Mouse (Mus musculus) Patski (cell line): ENCODE measurements around the gene Lpcat3. TPM values are rescaled to one million over a fixed set of nuclear protein-coding genes. Genes with fewer than 3 reads are reported as not detected.

Experiments
- ATAC-seq: fragments of 100-300 bp; one replicate; pipeline ENCODE4 v1.8.0; 2021
- CTCF ChIA-PET: fragments of 350-600 bp; sonication (Branson Sonifier 250); formaldehyde crosslinking; loops from one replicate; lab custom pipeline; 2022; ENCODE audit warnings: inconsistent platforms; lab: Charles Lee
- POLR2A ChIA-PET: fragments of 350-600 bp; sonication (Branson Sonifier 250); formaldehyde crosslinking; loops from one replicate; lab custom pipeline; 2022; ENCODE audit warnings: antibody characterized with exemption, inconsistent platforms; lab: Charles Lee
- DNase-seq: peaks from one replicate; pipeline ENCODE4 v3.0.0-alpha.2; 2011; ENCODE audit warnings: low read depth, low spot score
- H3K27me3 ChIP-seq: fragments of 371-371 bp; one replicate; pipeline ENCODE4 v1.5.1; 2021
- CTCF ChIP-seq: fragments of 100-300 bp; IDR thresholded peaks from one replicate; pipeline ENCODE4 v1.5.1; 2021
- in situ Hi-C: fragments of 300-500 bp; cut with MboI; formaldehyde crosslinking; loops from 3 replicates; pipeline ENCODE4 v1.11.1; 2018; ENCODE audit warnings: low pct_unique_long_range_greater_than_20kb, mixed read lengths
- polyA plus RNA-seq: library from polyadenylated mRNA; unstranded; gene quantifications from one replicate; pipeline ENCODE4 v1.2.3, GENCODE M21; 2021

Gene Lpcat3
- polyA plus RNA-seq, 1 experiment from 2014 or later, result 107 TPM

DNA sequence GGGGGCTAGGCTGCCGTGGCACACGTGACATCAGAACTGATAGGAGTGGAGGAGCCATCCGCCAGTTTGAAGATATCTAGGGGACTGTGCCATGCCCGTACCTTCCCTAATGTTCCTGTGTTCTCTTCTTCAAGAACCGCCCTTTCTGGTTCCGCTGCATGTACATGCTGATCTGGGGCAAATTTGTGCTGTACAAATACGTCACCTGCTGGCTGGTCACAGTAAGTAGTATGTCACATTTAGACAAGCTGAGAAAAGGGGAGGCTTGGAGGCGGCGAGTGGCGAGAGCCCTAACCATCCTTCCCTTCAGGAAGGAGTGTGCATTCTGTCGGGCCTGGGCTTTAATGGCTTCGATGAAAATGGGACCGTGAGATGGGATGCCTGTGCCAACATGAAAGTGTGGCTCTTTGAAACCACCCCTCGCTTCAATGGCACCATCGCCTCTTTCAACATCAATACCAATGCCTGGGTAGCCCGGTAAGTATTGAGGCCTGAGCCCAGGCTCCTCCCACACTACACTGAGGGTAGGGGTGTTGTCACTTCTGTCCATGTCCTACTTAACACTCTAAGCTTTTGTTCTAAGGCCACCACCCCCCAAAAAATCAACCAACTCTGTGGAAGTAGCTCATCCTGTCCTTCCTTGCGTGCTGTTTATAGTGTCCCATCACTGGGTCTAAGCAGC, 39.4 kb downstream of the Lpcat3 start:
- no peak for ATAC-seq
- ChIA-PET CTCF (interaction anchor here (0.8 to 4.7 kb wide), 17 partner anchors 9 to 68 kb away, joined by 3 to 32 read pairs (median 4); partner anchors contain the start of genes Emg1, Grcc10, Lpcat3 and Phb2), POLR2A (interaction anchor here (1.1 to 3.0 kb wide), 5 partner anchors 9 to 40 kb away, joined by 3 to 14 read pairs (median 3); partner anchors contain the start of genes Emg1, Lpcat3 and Phb2)
- no peak for DNase-seq
- in situ Hi-C loops, result no loop called here
- TF ChIP-seq CTCF, result no peak
- H3K27me3 ChIP-seq, result no peaks in the 10 kb centered on the region

DNA sequence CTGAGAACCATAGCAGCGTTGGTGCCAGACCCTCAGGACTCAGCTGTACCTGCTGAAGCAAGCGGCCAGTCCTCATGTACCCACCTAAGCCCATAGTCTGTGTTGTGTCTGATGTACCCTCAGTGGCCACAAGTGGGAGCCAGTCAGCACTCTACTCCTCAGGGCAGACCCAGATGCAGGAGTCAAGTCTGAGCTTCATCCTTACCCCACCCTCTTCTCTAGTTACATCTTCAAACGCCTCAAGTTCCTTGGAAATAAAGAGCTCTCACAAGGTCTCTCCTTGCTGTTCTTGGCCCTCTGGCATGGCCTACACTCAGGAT, 39.9 kb downstream of the Lpcat3 start:
- ChIA-PET POLR2A (interaction anchor here (1.1 to 3.0 kb wide), 4 partner anchors 9 to 40 kb away, joined by 3 to 14 read pairs (median 3); partner anchors contain the start of genes Emg1, Lpcat3 and Phb2), CTCF (interaction anchor here (0.6 to 4.7 kb wide), 18 partner anchors 9 to 218 kb away, joined by 3 to 32 read pairs (median 4); partner anchors contain the start of genes Emg1, Grcc10, Lpcat3 and Phb2)
- in situ Hi-C loops, result no loop called here
- H3K27me3 ChIP-seq, result no peaks in the 10 kb centered on the region
- ATAC-seq (no peak), DNase-seq (no peak)
- no peak for TF ChIP-seq CTCF

DNA sequence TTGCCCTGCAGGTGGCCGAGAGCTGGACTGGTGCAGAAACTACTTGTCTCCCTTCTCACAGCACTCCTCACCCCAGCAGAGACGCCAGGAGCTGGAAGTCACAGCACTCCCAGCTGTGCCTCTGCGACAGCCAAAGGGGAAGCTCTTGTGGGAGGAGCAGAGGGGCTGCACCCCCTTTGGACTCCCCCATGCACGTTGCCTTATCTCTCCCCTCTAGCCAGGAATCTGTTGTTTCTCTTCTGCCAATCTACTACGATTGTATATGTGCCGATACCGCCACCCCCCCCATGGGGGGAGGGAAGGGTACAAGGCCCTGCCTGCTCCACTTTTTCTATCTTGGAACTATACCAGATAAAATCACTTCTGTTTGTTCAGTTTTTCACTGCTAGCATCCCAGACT, 41.0 kb downstream of the Lpcat3 start:
- no peak for TF ChIP-seq CTCF

DNA sequence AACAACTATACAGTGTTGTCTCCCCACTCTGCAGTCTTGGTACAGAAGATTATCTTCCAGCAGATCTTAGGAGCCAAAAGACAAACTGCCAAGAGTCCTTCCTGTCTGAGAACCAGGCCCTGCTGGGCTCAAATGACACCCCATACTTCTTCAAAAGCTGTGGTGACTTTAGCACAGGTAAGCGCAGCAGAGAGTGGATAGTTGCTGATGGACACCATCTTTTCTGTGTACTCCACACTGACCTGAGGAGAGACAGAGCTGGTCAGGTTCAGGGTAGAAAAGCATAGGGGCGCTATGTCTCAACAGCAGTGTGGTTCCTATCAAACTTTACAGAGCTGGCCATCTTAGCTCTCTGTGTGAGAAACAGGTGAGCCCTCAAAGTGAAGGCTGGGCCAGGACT, 41.6 kb downstream of the Lpcat3 start:
- ChIA-PET CTCF (interaction anchor here (0.6 to 4.5 kb wide), 4 partner anchors 11 to 37 kb away, joined by 3 to 32 read pairs (median 4); no protein-coding TSS in a partner anchor), POLR2A (interaction anchor here (0.9 kb wide), 1 partner anchor 54 kb away, joined by 3 read pairs; no protein-coding TSS in a partner anchor)
- TF ChIP-seq CTCF, result no peak
- in situ Hi-C loops, result no loop called here
- H3K27me3 ChIP-seq, result no peaks in the 10 kb centered on the region
- ATAC-seq (no peak), DNase-seq (no peak)

More for the DNA sequence above, 41.0 kb downstream of the Lpcat3 start:
- H3K27me3 ChIP-seq, result no peaks in the 10 kb centered on the region
- DNase-seq (no peak), ATAC-seq (no peak)
- in situ Hi-C loops, result no loop called here
- ChIA-PET CTCF (interaction anchor here (1.5 to 4.7 kb wide), 5 partner anchors 10 to 63 kb away, joined by 6 to 32 read pairs (median 9); partner anchors contain the start of gene Lpcat3), POLR2A (interaction anchor here (0.9 to 3.0 kb wide), 2 partner anchors 41 to 54 kb away, joined by 3 to 14 read pairs; partner anchors contain the start of gene Lpcat3)

DNA sequence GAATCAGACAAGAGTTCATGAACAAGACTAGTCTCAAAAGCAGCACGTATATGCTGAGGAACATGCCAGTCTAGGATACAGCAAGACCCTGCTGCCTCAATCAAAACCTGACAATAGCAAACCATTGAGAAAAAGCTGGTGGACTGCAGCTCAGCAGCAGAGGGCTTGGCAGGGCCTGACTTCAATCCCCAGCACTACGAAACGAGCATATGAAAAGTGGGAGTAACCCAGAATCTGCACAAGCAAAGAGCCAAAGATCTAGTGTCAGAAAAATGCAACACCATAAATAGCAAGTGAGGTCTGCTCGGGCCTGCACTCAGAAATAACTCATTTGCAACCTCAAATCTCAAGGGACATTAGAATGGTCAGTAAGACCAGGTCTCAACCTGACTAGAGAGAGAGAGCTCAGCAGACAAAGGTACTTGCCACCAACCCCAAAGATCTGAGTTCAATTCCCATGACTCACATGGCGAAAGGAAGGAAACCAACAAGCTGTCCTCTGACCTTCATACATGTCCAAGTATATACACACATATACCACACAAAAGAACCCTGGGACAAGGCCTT, 43.3 kb downstream of the Lpcat3 start:
- ChIA-PET POLR2A (interaction anchor here (0.5 to 1.2 kb wide), 2 partner anchors 23 to 54 kb away, joined by 3 read pairs; no protein-coding TSS in a partner anchor), CTCF (interaction anchor here (0.8 to 1.4 kb wide), 7 partner anchors 9 to 65 kb away, joined by 3 to 4 read pairs (median 4); no protein-coding TSS in a partner anchor)
- ATAC-seq (no peak), DNase-seq (no peak)
- TF ChIP-seq CTCF, result no peak
- H3K27me3 ChIP-seq, result no peaks in the 10 kb centered on the region
- in situ Hi-C loops, result no loop called here

DNA sequence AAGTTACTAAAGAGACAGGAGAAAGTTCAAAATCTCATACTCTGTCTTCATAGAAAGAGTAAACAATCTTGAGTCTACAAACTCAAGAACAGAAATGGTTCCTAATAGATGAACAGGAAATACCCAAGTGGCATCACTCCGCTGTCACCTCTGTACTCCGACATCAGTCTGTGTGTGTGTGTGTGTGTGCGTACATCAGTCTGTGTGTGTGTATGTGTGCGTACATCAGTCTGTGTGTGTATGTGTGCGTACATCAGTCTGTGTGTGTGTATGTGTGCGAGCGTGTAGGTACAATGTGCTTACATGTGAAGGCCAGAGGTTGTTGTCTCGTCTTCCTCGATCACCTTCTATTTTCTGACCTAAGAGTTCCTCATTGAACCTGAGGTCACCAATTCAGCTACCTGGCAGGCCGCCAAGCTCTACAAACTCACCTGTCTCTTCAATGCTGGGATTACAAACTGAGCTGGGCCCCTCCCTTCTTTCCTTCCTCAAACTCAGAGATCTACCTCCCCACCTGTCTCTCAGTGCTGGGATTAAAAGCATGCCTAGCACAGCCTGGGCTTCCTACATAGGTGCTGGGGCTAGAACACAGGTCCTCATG, 45.6 kb downstream of the Lpcat3 start:
- in situ Hi-C loops, result no loop called here
- TF ChIP-seq CTCF, result no peak
- CTCF ChIA-PET, result interaction anchor here (0.7 to 1.2 kb wide), 2 partner anchors 46 to 215 kb away, joined by 4 read pairs; partner anchors contain the start of genes C1rl and Lpcat3
- POLR2A ChIA-PET, result no interaction called here
- ATAC-seq, result no peak
- H3K27me3 ChIP-seq, result no peaks in the 10 kb centered on the region
- no peak for DNase-seq

DNA sequence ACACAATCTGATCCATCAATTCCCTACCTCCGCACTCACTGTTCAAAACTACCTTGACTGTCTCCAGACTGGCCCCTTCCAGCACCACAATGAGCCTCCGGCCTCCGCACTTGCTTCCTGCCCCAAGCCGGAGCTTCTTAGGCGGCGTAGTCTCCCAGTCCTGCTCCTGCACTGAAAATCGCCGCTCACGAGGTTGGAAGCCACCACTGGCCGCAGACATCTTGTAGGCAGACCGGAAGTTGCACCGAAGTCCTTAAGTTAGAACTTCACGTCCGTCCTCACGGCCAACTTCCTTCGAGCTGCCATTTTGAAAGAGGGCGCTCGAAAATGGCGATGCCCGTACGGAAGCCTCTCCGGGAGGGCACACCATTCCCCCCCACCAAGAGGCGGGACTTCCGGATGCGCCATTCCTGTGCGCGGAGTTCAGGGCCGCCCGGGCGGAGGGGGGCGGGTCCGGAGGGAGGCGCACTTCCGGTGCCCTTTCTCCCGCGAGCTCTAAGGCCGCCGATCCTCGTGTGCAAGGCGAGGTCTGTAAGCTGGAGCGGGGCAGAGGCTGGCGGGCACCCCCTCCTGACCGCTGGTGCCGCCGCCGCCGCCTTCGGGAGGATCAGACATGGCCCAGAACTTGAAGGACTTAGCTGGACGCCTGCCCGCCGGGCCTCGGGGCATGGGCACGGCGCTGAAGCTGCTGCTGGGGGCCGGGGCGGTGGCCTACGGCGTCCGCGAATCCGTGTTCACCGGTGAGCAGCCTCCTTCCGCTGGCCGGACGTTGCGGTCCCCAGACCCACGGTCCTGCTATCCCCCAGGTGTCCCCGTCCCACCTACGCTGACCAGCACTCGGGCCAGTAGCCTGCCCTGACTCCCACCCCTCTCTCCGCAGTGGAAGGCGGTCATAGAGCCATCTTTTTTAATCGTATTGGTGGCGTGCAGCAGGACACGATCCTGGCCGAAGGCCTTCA, 49.3 kb downstream of the Lpcat3 start, which contains the start of the genes Emg1 and Phb2:
Gene Emg1 (minus strand): TSS at position 355 of the 959 bp plus-strand sequence.
Gene Phb2 (plus strand): TSS at position 513 of the 959 bp plus-strand sequence.
- ATAC-seq (peak; percentile 94), DNase-seq (peak; percentile 84)
- CTCF ChIA-PET, result interaction anchor here (0.9 to 2.2 kb wide), 4 partner anchors 10 to 47 kb away, joined by 3 to 4 read pairs (median 4); no protein-coding TSS in a partner anchor
- H3K27me3 ChIP-seq, result no peaks in the 10 kb centered on the region
- POLR2A ChIA-PET, result interaction anchor here (1.1 to 1.4 kb wide), 2 partner anchors 10 to 47 kb away, joined by 3 to 4 read pairs; no protein-coding TSS in a partner anchor
- in situ Hi-C loops, result no loop called here
- no peak for TF ChIP-seq CTCF

DNA sequence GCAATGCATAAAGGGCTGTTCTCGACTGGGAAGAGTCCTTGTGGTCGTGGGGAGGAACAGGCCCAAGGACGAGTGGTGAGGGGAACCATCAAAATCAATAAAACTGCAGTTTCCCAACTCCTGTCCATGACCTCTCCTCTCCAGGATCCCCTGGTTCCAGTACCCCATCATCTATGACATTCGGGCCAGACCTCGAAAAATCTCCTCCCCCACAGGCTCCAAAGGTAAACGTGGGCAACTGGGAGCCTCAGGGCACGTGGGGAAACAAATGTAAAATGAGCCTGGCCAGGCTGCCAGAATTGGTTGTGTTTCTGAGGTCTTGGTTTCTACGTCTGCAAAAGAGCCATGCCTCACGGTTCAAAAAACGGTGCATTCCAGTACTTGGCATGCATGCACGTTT, 50.1 kb downstream of the Lpcat3 start:
- in situ Hi-C loops, result no loop called here
- ChIA-PET CTCF (interaction anchor here (0.9 to 2.1 kb wide), 2 partner anchors 10 to 19 kb away, joined by 3 to 6 read pairs; no protein-coding TSS in a partner anchor), POLR2A (interaction anchor here (1.4 kb wide), 1 partner anchor 46 kb away, joined by 4 read pairs; no protein-coding TSS in a partner anchor)
- no peaks in the 10 kb centered on the region for H3K27me3 ChIP-seq
- DNase-seq (no peak), ATAC-seq (no peak)
- TF ChIP-seq CTCF, result no peak

DNA sequence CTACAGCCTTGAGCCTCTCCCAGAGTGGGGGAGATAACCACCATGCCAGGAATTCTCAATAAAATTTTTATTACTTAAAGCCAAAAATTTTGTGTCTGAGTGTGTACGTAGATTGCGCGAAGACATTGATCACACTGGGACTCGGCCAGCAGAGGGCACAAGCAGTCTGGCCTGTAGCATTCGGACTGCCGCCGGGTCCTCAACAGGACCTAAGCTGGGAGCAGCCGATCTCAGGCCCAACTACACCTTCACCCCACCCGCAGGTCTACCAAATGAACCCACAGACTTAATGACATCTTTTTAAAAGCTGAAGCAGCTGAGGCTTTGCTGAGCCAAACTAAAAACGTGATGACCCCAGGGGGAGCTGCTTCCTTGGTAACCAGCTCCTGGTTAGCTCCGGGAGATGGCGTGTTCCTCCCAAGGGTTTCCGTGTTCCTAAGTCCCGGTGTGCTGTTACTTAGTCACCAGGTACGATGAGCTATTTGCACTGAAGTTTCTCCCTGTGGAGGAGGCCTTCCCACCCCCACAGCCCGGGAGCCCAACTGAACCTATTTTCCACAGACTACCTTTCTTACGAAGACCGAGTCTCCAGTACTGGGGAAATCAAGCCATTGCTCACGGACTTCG, 54.1 kb downstream of the Lpcat3 start:
- no peaks in the 10 kb centered on the region for H3K27me3 ChIP-seq
- in situ Hi-C loops, result no loop called here
- TF ChIP-seq CTCF, result no peak
- ChIA-PET CTCF (interaction anchor here (1.1 to 2.2 kb wide), 6 partner anchors 11 to 62 kb away, joined by 3 to 7 read pairs (median 4); partner anchors contain the start of gene Grcc10), POLR2A (interaction anchor here (1.2 kb wide), 1 partner anchor 23 kb away, joined by 8 read pairs; the partner anchor contains the start of gene Grcc10)
- ATAC-seq (no peak), DNase-seq (no peak)
